Mouse (Mus musculus): ENCODE measurements around the gene Btbd11. TPM values are rescaled to one million over a fixed set of nuclear protein-coding genes. Genes with fewer than 3 reads are reported as not detected.

The Btbd11 gene
- polyA plus RNA-seq, 1 experiment from 2014 or later, result 7.2 TPM

GRCm38 (mm10) chr10:85508193-85508794 lies 121.7 kb downstream of the Btbd11 start:
- Histone ChIP-seq H3K4me2 (no peak overlapping the region), H3K27me3 (no peaks in the 10 kb centered on the region), H3K27ac (no peak overlapping the region), H3K9ac (no peak overlapping the region), H3K9me3 (no peaks in the 10 kb centered on the region), H3K4me3 (no peak overlapping the region), H3K36me3 (no peaks in the 10 kb centered on the region), H3K4me1 (peaks cover 20% of the 10 kb centered on the region)
- no peak for ATAC-seq (ENCODE audit: insufficient number of reproducible peaks, insufficient read depth, low FRiP score, low TSS enrichment, low read depth)
- 84% methylated on average over 5 of the region's 5 CpGs for WGBS

GRCm38 (mm10) chr10:85509000-85509399 lies 122.4 kb downstream of the Btbd11 start:
- Histone ChIP-seq H3K36me3 (no peaks in the 10 kb centered on the region), H3K9ac (no peak overlapping the region), H3K9me3 (no peaks in the 10 kb centered on the region), H3K4me2 (no peak overlapping the region), H3K4me1 (peaks cover 13% of the 10 kb centered on the region), H3K27me3 (no peaks in the 10 kb centered on the region), H3K27ac (no peak overlapping the region), H3K4me3 (no peak overlapping the region)
- WGBS, result 83% methylated on average over 1 of the region's 1 CpGs
- ATAC-seq (ENCODE audit: insufficient number of reproducible peaks, insufficient read depth, low FRiP score, low TSS enrichment, low read depth), result no peak

DNA sequence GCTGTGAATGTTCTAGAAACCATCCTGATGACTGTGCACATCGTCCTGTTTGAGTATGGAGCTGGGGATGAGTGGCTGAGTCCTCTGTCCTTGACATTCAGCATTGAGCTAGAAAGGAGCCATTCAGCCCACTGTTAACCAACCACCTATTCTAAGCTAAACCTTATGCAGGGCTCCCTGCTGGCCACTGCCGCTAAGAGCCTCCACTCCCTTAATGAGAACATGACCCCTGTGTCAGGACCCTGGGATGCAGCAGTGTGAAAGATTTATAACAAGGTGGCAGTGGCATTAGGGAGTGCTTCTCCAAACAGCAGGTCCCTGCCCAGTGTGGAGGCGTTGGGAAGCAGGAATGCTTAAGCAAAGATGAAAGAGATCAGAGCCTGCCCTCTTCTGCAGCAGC lies 123.7 kb downstream of the Btbd11 start:
- no peak overlapping the region for H3K27ac ChIP-seq
- no peak overlapping the region for H3K9ac ChIP-seq
- H3K4me2 ChIP-seq, result no peak overlapping the region
- no peaks in the 10 kb centered on the region for H3K4me1 ChIP-seq
- no peaks in the 10 kb centered on the region for H3K27me3 ChIP-seq
- no peaks in the 10 kb centered on the region for H3K36me3 ChIP-seq
- H3K4me3 ChIP-seq, result no peak overlapping the region
- no peaks in the 10 kb centered on the region for H3K9me3 ChIP-seq
- ATAC-seq (ENCODE audit: insufficient number of reproducible peaks, insufficient read depth, low FRiP score, low TSS enrichment, low read depth), result no peak
- 18% methylated on average over 3 of the region's 3 CpGs for WGBS

GRCm38 (mm10) chr10:85512808-85513207 lies 126.2 kb downstream of the Btbd11 start:
- no peaks in the 10 kb centered on the region for H3K9me3 ChIP-seq
- ATAC-seq (ENCODE audit: insufficient number of reproducible peaks, insufficient read depth, low FRiP score, low TSS enrichment, low read depth), result no peak
- peaks cover 16% of the 10 kb centered on the region for H3K4me1 ChIP-seq
- no peak overlapping the region for H3K27ac ChIP-seq
- no peaks in the 10 kb centered on the region for H3K27me3 ChIP-seq
- H3K4me3 ChIP-seq, result no peak overlapping the region
- no peaks in the 10 kb centered on the region for H3K36me3 ChIP-seq
- WGBS, result 75% methylated on average over 5 of the region's 5 CpGs
- H3K9ac ChIP-seq, result no peak overlapping the region
- no peak overlapping the region for H3K4me2 ChIP-seq

DNA sequence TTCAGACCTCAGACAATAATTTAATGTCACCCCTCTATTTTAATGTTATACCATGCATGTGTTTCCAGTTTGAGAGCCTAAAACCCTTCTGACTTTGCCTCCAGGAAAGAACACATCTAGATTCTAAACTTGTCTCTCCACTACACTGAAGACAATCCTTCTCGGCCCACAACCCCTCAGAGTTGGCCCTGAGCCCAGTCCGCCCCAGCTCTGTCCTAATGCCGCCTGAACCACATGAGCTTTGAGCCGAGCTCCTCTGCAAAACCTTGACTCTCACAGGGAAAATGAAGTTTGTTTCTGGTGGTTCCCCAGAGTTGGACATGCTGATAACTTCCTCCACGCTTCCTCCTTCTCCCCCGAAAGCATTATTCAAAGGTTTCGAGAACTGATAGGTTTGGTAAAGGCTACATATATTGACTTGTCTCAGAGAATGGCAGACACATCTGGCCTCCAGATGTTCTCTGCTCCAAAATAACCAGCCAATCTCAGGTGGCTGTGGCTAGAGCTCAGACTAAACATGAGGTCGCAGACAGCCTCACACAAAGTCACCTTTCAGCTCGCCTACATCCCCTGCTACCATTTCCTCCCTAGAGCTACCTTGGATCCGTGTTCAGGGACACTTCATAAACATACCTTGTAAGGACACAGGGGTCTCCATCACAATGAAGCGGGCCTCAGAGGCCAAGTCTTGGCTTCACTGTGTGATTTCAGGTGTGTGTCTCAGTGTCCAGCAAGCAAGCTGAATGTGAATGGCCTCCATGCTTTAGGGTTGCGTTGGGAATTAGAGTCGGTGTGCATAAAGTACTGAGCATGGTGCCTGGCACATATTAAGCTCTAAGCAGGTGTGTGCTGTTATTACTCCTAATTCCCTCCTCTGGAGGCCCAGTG lies 130.9 kb downstream of the Btbd11 start:
- no peaks in the 10 kb centered on the region for H3K27me3 ChIP-seq
- peak; percentile 41; the same call in 1 of the 2 replicates for ATAC-seq (ENCODE audit: insufficient number of reproducible peaks, insufficient read depth, low FRiP score, low TSS enrichment, low read depth)
- 28% methylated on average over 13 of the region's 13 CpGs for WGBS
- H3K9me3 ChIP-seq, result no peaks in the 10 kb centered on the region
- peak overlapping the region; percentile 33 for H3K4me2 ChIP-seq
- no peaks in the 10 kb centered on the region for H3K36me3 ChIP-seq
- H3K4me3 ChIP-seq, result no peak overlapping the region
- no peak overlapping the region for H3K9ac ChIP-seq
- peaks cover 19% of the 10 kb centered on the region for H3K4me1 ChIP-seq
- H3K27ac ChIP-seq, result peak overlapping the region; percentile 51

GRCm38 (mm10) chr10:85518111-85518409 lies 131.4 kb downstream of the Btbd11 start:
- H3K4me3 ChIP-seq, result no peak overlapping the region
- 77% methylated on average over 6 of the region's 6 CpGs for WGBS
- H3K27ac ChIP-seq, result 0 out of 2 replicates have a peak overlapping the region, but pooled peaks have one; percentile 51
- H3K36me3 ChIP-seq, result no peaks in the 10 kb centered on the region
- H3K9ac ChIP-seq, result no peak overlapping the region
- H3K4me2 ChIP-seq, result no peak overlapping the region
- H3K9me3 ChIP-seq, result no peaks in the 10 kb centered on the region
- ATAC-seq (ENCODE audit: insufficient number of reproducible peaks, insufficient read depth, low FRiP score, low TSS enrichment, low read depth), result no peak
- H3K4me1 ChIP-seq, result peaks cover 19% of the 10 kb centered on the region
- no peaks in the 10 kb centered on the region for H3K27me3 ChIP-seq

DNA sequence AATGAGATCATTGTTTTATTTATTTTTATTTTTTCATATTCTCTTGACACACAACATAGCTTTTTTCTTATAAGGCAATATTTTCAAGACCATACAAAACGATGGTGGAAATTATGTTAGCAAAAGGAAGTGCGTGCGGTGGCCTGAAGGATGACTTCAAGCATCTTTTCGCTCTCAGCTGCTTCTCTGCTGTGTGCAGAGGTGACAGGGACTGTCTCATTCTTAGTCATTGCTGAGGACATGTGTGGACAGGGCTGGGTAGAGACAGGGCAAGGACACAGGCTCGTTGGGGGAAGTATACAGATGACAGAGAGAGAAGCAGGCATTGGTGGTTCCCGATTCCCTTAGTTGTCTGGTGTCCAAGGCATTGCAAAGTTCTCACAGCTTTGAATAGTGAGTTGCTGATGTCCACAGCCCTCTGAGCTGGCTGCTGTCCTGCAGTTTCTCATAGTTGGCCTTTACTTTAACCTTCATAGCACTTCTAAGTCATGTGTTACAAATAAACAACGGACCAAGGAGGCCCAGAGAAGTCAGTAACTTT lies 135.7 kb downstream of the Btbd11 start:
- Histone ChIP-seq H3K9ac (no peak overlapping the region), H3K4me2 (no peak overlapping the region), H3K27me3 (no peaks in the 10 kb centered on the region), H3K9me3 (no peaks in the 10 kb centered on the region), H3K36me3 (no peaks in the 10 kb centered on the region), H3K4me3 (no peak overlapping the region), H3K27ac (no peak overlapping the region), H3K4me1 (peaks cover 23% of the 10 kb centered on the region)
- ATAC-seq (ENCODE audit: insufficient number of reproducible peaks, insufficient read depth, low FRiP score, low TSS enrichment, low read depth), result no peak
- WGBS, result 80% methylated on average over 7 of the region's 7 CpGs

DNA sequence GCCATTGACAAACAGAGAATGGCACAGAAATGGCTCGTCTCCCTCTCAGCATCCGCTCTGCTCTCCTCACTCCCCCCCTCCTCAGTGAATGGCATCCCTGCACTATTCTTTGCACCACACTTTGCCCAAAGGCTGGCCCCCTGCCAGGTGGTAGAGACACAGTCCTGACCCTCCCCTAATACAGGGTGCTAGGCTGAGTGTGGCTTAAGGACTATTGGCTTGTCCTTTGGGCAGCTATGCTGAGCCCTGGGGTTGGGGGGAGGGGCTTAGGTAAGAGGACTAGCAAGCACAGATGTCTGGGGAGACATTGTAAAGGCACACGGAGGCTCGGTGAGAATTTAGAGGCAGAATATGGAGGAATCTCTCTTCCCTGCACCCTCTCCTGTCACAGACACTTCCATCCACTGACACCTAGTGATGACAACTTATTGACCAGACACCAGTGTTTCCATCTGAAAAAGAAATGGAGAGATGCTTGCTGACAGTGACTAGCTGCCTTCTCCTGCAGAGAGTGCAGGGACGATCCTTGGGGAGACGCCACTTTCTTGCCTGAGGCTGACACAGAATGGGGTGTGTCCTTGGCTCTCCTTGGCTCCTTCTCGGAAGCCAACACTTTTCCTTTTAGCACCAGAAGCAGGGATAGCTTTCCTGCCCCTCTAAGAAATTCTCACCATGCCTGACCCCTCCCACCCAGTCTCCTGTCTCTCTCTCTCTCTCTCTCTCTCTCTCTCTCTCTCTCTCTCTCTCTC lies 138.8 kb downstream of the Btbd11 start:
- Histone ChIP-seq H3K9ac (0 out of 2 replicates have a peak overlapping the region, but pooled peaks have one; percentile 27), H3K27ac (no peak overlapping the region), H3K4me3 (no peak overlapping the region), H3K36me3 (no peaks in the 10 kb centered on the region), H3K4me2 (no peak overlapping the region), H3K4me1 (peaks cover 23% of the 10 kb centered on the region), H3K27me3 (no peaks in the 10 kb centered on the region), H3K9me3 (no peaks in the 10 kb centered on the region)
- WGBS, result 24% methylated on average over 7 of the region's 7 CpGs
- no peak for ATAC-seq (ENCODE audit: insufficient number of reproducible peaks, insufficient read depth, low FRiP score, low TSS enrichment, low read depth)

DNA sequence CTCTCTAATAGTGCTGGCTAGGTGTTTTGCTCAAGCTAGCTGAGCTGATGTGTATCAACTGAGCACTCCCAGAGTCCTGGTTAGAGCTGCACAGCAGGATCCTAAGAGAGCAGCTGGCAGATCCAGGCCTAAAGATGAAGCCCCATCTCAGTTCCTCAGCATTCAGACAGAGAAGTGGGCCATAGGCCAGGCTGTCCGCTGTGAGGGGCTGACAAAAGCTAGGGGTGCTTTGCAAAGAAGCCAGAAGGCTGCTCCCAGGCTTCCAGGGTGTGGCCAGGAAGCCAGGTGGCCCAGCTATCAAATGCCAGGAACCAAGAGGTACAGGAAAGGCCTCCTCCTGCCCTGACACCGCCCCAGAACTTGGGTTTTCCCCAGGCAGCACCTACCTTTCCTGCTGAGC lies 140.0 kb downstream of the Btbd11 start:
- H3K4me1 ChIP-seq, result peaks cover 23% of the 10 kb centered on the region
- no peak overlapping the region for H3K27ac ChIP-seq
- 72% methylated on average over 2 of the region's 2 CpGs for whole genome bisulfite sequencing
- H3K27me3 ChIP-seq, result no peaks in the 10 kb centered on the region
- no peak for ATAC-seq (ENCODE audit: insufficient number of reproducible peaks, insufficient read depth, low FRiP score, low TSS enrichment, low read depth)
- no peak overlapping the region for H3K9ac ChIP-seq
- no peaks in the 10 kb centered on the region for H3K9me3 ChIP-seq
- no peak overlapping the region for H3K4me2 ChIP-seq
- no peaks in the 10 kb centered on the region for H3K36me3 ChIP-seq
- H3K4me3 ChIP-seq, result no peak overlapping the region

- no peak overlapping the region for H3K4me2 ChIP-seq
- no peak for ATAC-seq (ENCODE audit: insufficient number of reproducible peaks, insufficient read depth, low FRiP score, low TSS enrichment, low read depth)
- WGBS, result 57% methylated on average over 4 of the region's 4 CpGs
Measured at GRCm38 (mm10) chr10:85527722-85528121, 141.1 kb downstream of the Btbd11 start.

DNA sequence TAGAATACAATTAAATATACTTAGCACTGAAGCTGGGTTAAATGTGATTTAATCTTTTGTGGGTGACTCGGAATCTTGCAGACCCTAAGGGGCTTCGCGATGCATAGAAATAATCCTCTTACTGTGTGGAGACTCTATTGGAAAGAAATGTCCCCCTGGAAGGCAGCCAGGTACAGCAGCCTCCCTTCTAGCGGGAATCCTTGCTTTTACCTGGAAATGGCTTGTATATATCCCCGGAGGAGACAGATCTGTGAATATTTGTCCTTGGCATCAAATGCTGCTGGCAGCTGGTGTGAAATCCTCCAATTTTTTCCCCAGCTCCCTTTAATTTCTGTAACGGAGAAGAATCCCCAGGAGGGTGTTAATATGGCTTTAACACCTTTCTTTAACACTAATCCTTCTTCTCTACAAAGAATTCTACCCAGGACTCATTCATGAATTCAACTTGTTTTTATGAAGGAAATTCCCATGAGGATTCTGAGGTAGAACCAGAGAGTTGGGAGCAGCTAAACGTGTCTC lies 146.6 kb downstream of the Btbd11 start:
- H3K9me3 ChIP-seq, result no peaks in the 10 kb centered on the region
- H3K4me1 ChIP-seq, result peaks cover 9% of the 10 kb centered on the region; the same call in 1 of the 2 replicates
- H3K4me2 ChIP-seq, result no peak overlapping the region
- H3K27me3 ChIP-seq, result no peaks in the 10 kb centered on the region
- WGBS, result 53% methylated on average over 7 of the region's 7 CpGs
- no peak overlapping the region for H3K27ac ChIP-seq
- H3K9ac ChIP-seq, result no peak overlapping the region
- no peaks in the 10 kb centered on the region for H3K36me3 ChIP-seq
- H3K4me3 ChIP-seq, result no peak overlapping the region
- ATAC-seq (ENCODE audit: insufficient number of reproducible peaks, insufficient read depth, low FRiP score, low TSS enrichment, low read depth), result no peak

More at GRCm38 (mm10) chr10:85527722-85528121, 141.1 kb downstream of the Btbd11 start:
- no peaks in the 10 kb centered on the region for H3K27me3 ChIP-seq
- H3K4me3 ChIP-seq, result no peak overlapping the region
- H3K4me1 ChIP-seq, result peaks cover 23% of the 10 kb centered on the region
- no peak overlapping the region for H3K27ac ChIP-seq
- H3K36me3 ChIP-seq, result no peaks in the 10 kb centered on the region
- H3K9me3 ChIP-seq, result no peaks in the 10 kb centered on the region
- no peak overlapping the region for H3K9ac ChIP-seq
